Mouse (Mus musculus): ENCODE results near the gene Pxn. TPM values are rescaled to one million over a fixed set of nuclear protein-coding genes. Genes with fewer than 3 reads are reported as not detected.
A peak's percentile ranks its signal among the peaks of the same experiment; 100 is the strongest.

The Pxn gene
- polyA plus RNA-seq, 1 experiment from 2014 or later = 7.3 TPM

- H3K27ac ChIP-seq (ENCODE audit: low read depth, low read length) = no peak overlapping the region; the same call in 1 of the 2 replicates
- DNase-seq (ENCODE audit: low spot score, missing footprints) (peak; percentile 86), ATAC-seq (ENCODE audit: low FRiP score) (peak; percentile 12)
- peaks cover 26% of the 10 kb centered on the region for H3K4me1 ChIP-seq (ENCODE audit: control insufficient read depth, insufficient read depth, low read length)
- no peaks in the 10 kb centered on the region for H3K27me3 ChIP-seq (ENCODE audit: control insufficient read depth, insufficient read depth, low read length)
- H3K4me3 ChIP-seq (ENCODE audit: low read depth, low read length) = peak overlapping the region; percentile 82
- no peaks in the 10 kb centered on the region for H3K36me3 ChIP-seq (ENCODE audit: control insufficient read depth, insufficient read depth, low read length)
- no peaks in the 10 kb centered on the region for H3K9me3 ChIP-seq (ENCODE audit: control insufficient read depth, low read length)
- H3K4me2 ChIP-seq = peak overlapping the region; percentile 87
- 27% methylated on average over 12 of the region's 12 CpGs for WGBS
- H3K9ac ChIP-seq (ENCODE audit: low read length) = peak overlapping the region; percentile 91
Measured at GRCm38 (mm10) chr5:115507267-115507980, 948 bp downstream of the Pxn start.

DNA sequence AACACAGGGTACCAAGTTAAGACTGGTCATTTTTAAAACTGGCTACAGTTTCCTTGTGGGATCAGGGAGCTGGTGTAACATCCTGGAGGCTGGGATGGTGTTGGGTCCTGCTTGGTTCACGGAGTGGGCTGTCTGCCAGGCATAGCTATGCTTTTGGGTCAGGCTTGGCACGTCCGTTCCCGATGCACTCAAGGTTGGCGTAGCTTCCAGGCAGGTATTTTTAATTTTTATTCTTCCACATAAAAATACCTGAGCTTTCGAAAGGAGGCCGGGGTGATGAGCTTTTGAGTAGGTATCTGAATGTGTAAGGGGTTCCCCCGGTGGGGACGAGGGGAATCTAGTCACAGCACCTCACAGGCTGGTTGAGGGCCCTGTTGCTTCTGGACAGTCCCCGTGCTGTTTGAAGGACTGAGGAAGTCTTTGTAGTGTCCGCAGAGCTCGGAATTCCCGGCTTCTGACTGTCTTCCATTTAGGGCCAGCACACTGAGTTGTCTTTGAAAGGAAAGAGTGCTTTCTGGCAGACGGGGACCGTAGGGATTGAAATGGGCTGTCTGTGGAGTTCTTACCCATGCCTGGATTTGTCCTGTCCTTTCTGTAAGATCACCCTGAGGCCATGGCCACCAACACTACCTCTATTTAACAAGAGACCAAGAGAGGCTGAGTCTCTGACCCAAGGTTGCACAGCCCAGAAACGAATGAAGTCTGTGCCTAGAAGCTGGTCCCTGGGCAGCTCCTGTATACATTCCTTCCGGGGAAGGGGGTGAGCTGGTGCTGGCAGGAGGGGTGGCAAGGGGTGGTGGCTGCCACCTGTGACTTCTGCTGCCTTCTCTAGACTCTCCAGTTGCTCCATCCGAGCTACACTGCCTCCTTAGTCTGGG, 1.7 kb downstream of the Pxn start:
- Histone ChIP-seq H3K4me2 (peak overlapping the region; percentile 87; the same call in 1 of the 2 replicates), H3K4me1 (ENCODE audit: control insufficient read depth, insufficient read depth, low read length) (peaks cover 26% of the 10 kb centered on the region), H3K4me3 (ENCODE audit: low read depth, low read length) (peak overlapping the region; percentile 82), H3K27me3 (ENCODE audit: control insufficient read depth, insufficient read depth, low read length) (no peaks in the 10 kb centered on the region), H3K27ac (ENCODE audit: low read depth, low read length) (no peak overlapping the region), H3K36me3 (ENCODE audit: control insufficient read depth, insufficient read depth, low read length) (no peaks in the 10 kb centered on the region), H3K9me3 (ENCODE audit: control insufficient read depth, low read length) (no peaks in the 10 kb centered on the region), H3K9ac (ENCODE audit: low read length) (peak overlapping the region; percentile 91; the same call in 1 of the 2 replicates)
- DNase-seq (ENCODE audit: low spot score, missing footprints) = peak; percentile 84
- no peak for ATAC-seq (ENCODE audit: low FRiP score)
- WGBS = 50% methylated on average over 18 of the region's 18 CpGs

- WGBS = 22% methylated on average over 10 of the region's 10 CpGs
- no peaks in the 10 kb centered on the region for H3K9me3 ChIP-seq (ENCODE audit: control insufficient read depth, low read length)
- H3K27ac ChIP-seq (ENCODE audit: low read depth, low read length) = no peak overlapping the region
- H3K4me1 ChIP-seq (ENCODE audit: control insufficient read depth, insufficient read depth, low read length) = peaks cover 26% of the 10 kb centered on the region
- peak overlapping the region; percentile 87; the same call in 1 of the 2 replicates for H3K4me2 ChIP-seq
- no peaks in the 10 kb centered on the region for H3K27me3 ChIP-seq (ENCODE audit: control insufficient read depth, insufficient read depth, low read length)
- no peaks in the 10 kb centered on the region for H3K36me3 ChIP-seq (ENCODE audit: control insufficient read depth, insufficient read depth, low read length)
- no peak overlapping the region for H3K9ac ChIP-seq (ENCODE audit: low read length)
- ATAC-seq (ENCODE audit: low FRiP score) (peak; percentile 19; the same call in 1 of the 2 replicates), DNase-seq (ENCODE audit: low spot score, missing footprints) (peak; percentile 83)
- no peak overlapping the region for H3K4me3 ChIP-seq (ENCODE audit: low read depth, low read length)
Measured at GRCm38 (mm10) chr5:115508859-115509147, 2.3 kb downstream of the Pxn start.

DNA sequence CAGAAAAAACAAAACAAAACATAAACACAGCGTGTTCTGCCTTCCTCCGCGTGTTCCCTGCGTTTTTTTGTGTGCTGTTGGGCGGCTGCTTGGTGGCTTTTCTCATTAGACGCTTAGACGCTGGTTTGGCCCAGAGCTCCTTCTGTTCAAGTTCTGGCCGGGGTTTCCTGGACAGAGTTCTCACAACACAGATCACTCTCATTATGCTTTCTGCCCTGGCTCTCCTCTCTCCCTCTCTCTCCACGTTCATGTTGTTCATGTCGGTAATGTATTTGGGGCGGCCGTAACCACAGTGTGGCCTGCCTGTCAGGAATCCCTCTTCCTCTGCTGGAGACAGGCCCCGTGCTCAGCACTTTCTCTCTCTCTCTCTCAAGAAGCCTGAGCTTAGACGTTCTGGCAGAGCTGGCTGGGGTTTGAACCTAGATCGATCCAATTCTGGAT, 2.9 kb downstream of the Pxn start:
- H3K9ac ChIP-seq (ENCODE audit: low read length) = no peak overlapping the region
- no peak overlapping the region for H3K27ac ChIP-seq (ENCODE audit: low read depth, low read length)
- H3K4me3 ChIP-seq (ENCODE audit: low read depth, low read length) = no peak overlapping the region
- H3K36me3 ChIP-seq (ENCODE audit: control insufficient read depth, insufficient read depth, low read length) = no peaks in the 10 kb centered on the region
- H3K27me3 ChIP-seq (ENCODE audit: control insufficient read depth, insufficient read depth, low read length) = no peaks in the 10 kb centered on the region
- no peak overlapping the region for H3K4me2 ChIP-seq
- peak; percentile 90 for DNase-seq (ENCODE audit: low spot score, missing footprints)
- no peak for ATAC-seq (ENCODE audit: low FRiP score)
- H3K4me1 ChIP-seq (ENCODE audit: control insufficient read depth, insufficient read depth, low read length) = peaks cover 26% of the 10 kb centered on the region
- H3K9me3 ChIP-seq (ENCODE audit: control insufficient read depth, low read length) = no peaks in the 10 kb centered on the region
- 48% methylated on average over 15 of the region's 15 CpGs for WGBS

DNA sequence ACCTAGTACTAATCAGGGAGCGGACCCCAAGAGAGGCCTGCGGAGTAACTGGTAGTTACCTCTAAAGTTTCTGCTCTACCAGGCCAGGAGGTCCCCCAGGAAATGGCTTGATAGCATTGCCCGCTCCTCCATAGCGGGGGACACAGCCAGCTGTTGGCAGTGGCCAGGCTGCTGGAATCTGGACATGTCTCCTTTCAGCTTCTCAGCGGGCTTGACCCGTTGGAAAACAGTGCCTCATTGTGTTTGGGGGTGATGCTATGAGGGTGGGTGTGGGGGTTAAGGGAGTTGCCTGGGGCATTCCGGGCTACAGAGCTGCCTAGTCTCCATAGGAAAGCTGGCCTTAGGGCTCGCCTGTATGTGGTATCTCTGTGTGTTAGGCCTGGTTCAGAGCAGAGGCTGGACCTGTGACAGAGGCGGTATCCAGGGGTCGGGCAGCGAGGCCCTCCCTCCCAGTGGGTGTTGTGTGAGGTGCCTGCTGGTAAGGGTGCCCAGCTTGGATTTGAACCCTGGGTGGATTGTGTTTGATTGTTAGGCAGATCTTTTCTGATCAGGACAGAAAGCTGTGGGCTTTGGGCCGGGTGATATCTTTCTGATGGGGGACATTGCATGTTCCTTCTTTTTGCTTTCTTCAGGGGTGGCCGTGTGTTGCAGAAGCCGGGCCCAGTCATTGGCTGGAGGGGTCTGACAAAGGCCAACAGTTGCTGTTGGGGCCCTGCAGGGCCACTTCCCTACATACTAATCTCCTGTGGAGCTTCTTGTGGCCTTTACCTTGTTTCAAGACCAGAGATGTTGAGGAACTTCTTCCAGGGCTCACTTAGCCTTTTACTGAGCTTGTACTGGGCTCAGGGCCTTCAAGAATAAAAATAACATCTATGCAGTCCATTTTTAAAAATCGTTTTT, 3.6 kb downstream of the Pxn start:
- Histone ChIP-seq H3K36me3 (ENCODE audit: control insufficient read depth, insufficient read depth, low read length) (no peaks in the 10 kb centered on the region), H3K9ac (ENCODE audit: low read length) (no peak overlapping the region), H3K9me3 (ENCODE audit: control insufficient read depth, low read length) (no peaks in the 10 kb centered on the region), H3K27me3 (ENCODE audit: control insufficient read depth, insufficient read depth, low read length) (no peaks in the 10 kb centered on the region), H3K4me2 (no peak overlapping the region), H3K27ac (ENCODE audit: low read depth, low read length) (no peak overlapping the region), H3K4me3 (ENCODE audit: low read depth, low read length) (no peak overlapping the region), H3K4me1 (ENCODE audit: control insufficient read depth, insufficient read depth, low read length) (peaks cover 28% of the 10 kb centered on the region)
- peak; percentile 73 for DNase-seq (ENCODE audit: low spot score, missing footprints)
- WGBS = 71% methylated on average over 15 of the region's 15 CpGs
- no peak for ATAC-seq (ENCODE audit: low FRiP score)

DNA sequence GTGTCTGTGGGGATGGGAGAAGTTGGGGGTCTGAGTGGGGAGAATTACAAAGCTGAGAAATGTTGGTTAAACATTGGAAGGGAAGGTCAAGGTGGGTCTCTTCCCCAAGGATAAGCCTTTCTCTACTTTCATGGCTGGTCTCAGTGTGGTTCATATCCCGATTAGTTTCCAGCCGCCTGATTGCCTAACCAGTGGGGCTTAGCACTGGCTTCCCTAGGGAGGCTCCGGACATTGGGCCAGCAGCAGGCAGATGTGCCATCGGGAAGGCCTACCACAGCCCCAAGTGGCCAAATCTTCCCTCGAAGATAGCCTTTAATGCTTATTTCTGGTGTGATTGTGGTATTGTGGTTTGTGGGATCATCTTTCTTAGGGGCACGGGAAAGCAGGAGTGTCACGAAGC, 5.9 kb downstream of the Pxn start:
- Histone ChIP-seq H3K27me3 (ENCODE audit: control insufficient read depth, insufficient read depth, low read length) (no peaks in the 10 kb centered on the region), H3K4me2 (no peak overlapping the region), H3K4me1 (ENCODE audit: control insufficient read depth, insufficient read depth, low read length) (peaks cover 25% of the 10 kb centered on the region), H3K4me3 (ENCODE audit: low read depth, low read length) (no peak overlapping the region), H3K27ac (ENCODE audit: low read depth, low read length) (no peak overlapping the region), H3K36me3 (ENCODE audit: control insufficient read depth, insufficient read depth, low read length) (no peaks in the 10 kb centered on the region), H3K9me3 (ENCODE audit: control insufficient read depth, low read length) (no peaks in the 10 kb centered on the region), H3K9ac (ENCODE audit: low read length) (no peak overlapping the region)
- WGBS = 89% methylated on average over 7 of the region's 7 CpGs
- DNase-seq (ENCODE audit: low spot score, missing footprints) (no peak), ATAC-seq (ENCODE audit: low FRiP score) (no peak)

GRCm38 (mm10) chr5:115513246-115513645, 6.8 kb downstream of the Pxn start:
- peaks cover 16% of the 10 kb centered on the region for H3K4me1 ChIP-seq (ENCODE audit: control insufficient read depth, insufficient read depth, low read length)
- no peak overlapping the region for H3K9ac ChIP-seq (ENCODE audit: low read length)
- H3K27ac ChIP-seq (ENCODE audit: low read depth, low read length) = no peak overlapping the region
- ATAC-seq (ENCODE audit: low FRiP score) (no peak), DNase-seq (ENCODE audit: low spot score, missing footprints) (peak; percentile 51)
- no peak overlapping the region for H3K4me2 ChIP-seq
- H3K4me3 ChIP-seq (ENCODE audit: low read depth, low read length) = no peak overlapping the region
- no peaks in the 10 kb centered on the region for H3K36me3 ChIP-seq (ENCODE audit: control insufficient read depth, insufficient read depth, low read length)
- no peaks in the 10 kb centered on the region for H3K27me3 ChIP-seq (ENCODE audit: control insufficient read depth, insufficient read depth, low read length)
- 95% methylated on average over 14 of the region's 14 CpGs for WGBS
- no peaks in the 10 kb centered on the region for H3K9me3 ChIP-seq (ENCODE audit: control insufficient read depth, low read length)

- Histone ChIP-seq H3K27ac (ENCODE audit: low read depth, low read length) (no peak overlapping the region), H3K27me3 (ENCODE audit: control insufficient read depth, insufficient read depth, low read length) (no peaks in the 10 kb centered on the region), H3K9ac (ENCODE audit: low read length) (no peak overlapping the region), H3K4me2 (no peak overlapping the region), H3K36me3 (ENCODE audit: control insufficient read depth, insufficient read depth, low read length) (no peaks in the 10 kb centered on the region), H3K4me3 (ENCODE audit: low read depth, low read length) (no peak overlapping the region), H3K4me1 (ENCODE audit: control insufficient read depth, insufficient read depth, low read length) (peaks cover 12% of the 10 kb centered on the region), H3K9me3 (ENCODE audit: control insufficient read depth, low read length) (no peaks in the 10 kb centered on the region)
- DNase-seq (ENCODE audit: low spot score, missing footprints) (peak; percentile 31), ATAC-seq (ENCODE audit: low FRiP score) (no peak)
- WGBS = 93% methylated on average over 16 of the region's 16 CpGs
Measured at GRCm38 (mm10) chr5:115513721-115514120, 7.2 kb downstream of the Pxn start.
